Mouse (Mus musculus) heart, postnatal 0 days (tissue): ENCODE results near the gene Ntm. TPM values are rescaled to one million over a fixed set of nuclear protein-coding genes. Genes with fewer than 3 reads are reported as not detected.

ENCODE experiments used
- ATAC-seq: fragments of 200-750 bp; cut with Nextera tagmentation; 2 replicates; pipeline ENCODE4 v1.8.0; 2017; ENCODE audit warnings: low read depth, moderate number of reproducible peaks, moderate library complexity; ENCODE audit not compliant: insufficient read depth
- DNase-seq: peaks from one replicate; pipeline ENCODE4 v3.0.0-alpha.2; 2016; ENCODE audit warnings: low spot score
- H3K27ac ChIP-seq: fragments of 300-500 bp; sonication (generic); 2 replicates; pipeline ENCODE4 v1.5.1; 2014; ENCODE audit warnings: low read depth, mild to moderate bottlenecking
- H3K27me3 ChIP-seq: fragments of 300-500 bp; sonication (generic); 2 replicates; pipeline ENCODE4 v1.6.1; 2014; ENCODE audit warnings: low read length, mixed read lengths; ENCODE audit not compliant: control insufficient read depth, insufficient read depth
- H3K36me3 ChIP-seq: fragments of 300-500 bp; sonication (generic); replicated peaks from 2 replicates; pipeline ENCODE4 v1.6.1; 2014; ENCODE audit warnings: low read length, mixed read lengths; ENCODE audit not compliant: control insufficient read depth, insufficient read depth
- H3K4me1 ChIP-seq: fragments of 300-500 bp; sonication (generic); 2 replicates; pipeline ENCODE4 v1.6.1; 2014; ENCODE audit warnings: antibody characterized with exemption; ENCODE audit not compliant: control insufficient read depth, insufficient read depth
- H3K4me2 ChIP-seq: fragments of 300-500 bp; sonication (generic); 2 replicates; pipeline ENCODE4 v1.6.1; 2014; ENCODE audit warnings: low read depth, mild to moderate bottlenecking, low read length, moderate library complexity
- H3K4me3 ChIP-seq: fragments of 300-500 bp; sonication (generic); 2 replicates; pipeline ENCODE4 v1.5.1; 2014; ENCODE audit warnings: low read depth, low read length
- H3K9ac ChIP-seq: fragments of 300-500 bp; sonication (generic); replicated peaks from 2 replicates; pipeline ENCODE4 v1.6.1; 2014; ENCODE audit warnings: low read depth, low read length, mixed read lengths
- H3K9me3 ChIP-seq: fragments of 300-500 bp; sonication (generic); replicated peaks from 2 replicates; pipeline ENCODE4 v1.6.1; 2016; ENCODE audit warnings: low read length; ENCODE audit not compliant: control insufficient read depth
- CTCF ChIP-seq: IDR thresholded peaks from 2 replicates; pipeline ENCODE4 v1.5.1; 2016; ENCODE audit warnings: antibody characterized with exemption, control low read depth, low read depth
- EP300 ChIP-seq: IDR thresholded peaks from 2 replicates; pipeline ENCODE4 v1.6.1; 2016; ENCODE audit warnings: antibody characterized with exemption, low read depth
- WGBS: fragments of 180-500 bp; shearing (Covaris S2); extraction: QIAGEN DNeasy Blood & Tissue Kit; methylation state at CpG from one replicate; pipeline ENCODE4 v1.1.7; 2014; 5-methylcytosine and 5-hydroxymethylcytosine counted together
- polyA plus RNA-seq: library from polyadenylated mRNA; unstranded; fragments of >200 nt; fragmentation: Nextera tagmentation; extraction: Ambion mirVana; gene quantifications from 2 replicates; pipeline ENCODE4 v1.2.1, GENCODE M21; 2015
- total RNA-seq: library from RNA; depleted of rRNA; stranded (reverse); fragments of >200 nt; gene quantifications from 2 replicates; pipeline ENCODE4 v1.2.3, GENCODE M21; 2014; ENCODE audit warnings: low replicate concordance

The Ntm gene
- total and polyA plus RNA-seq, 2 experiments from 2014 or later: 7.1 to 8.8 TPM

- Histone ChIP-seq H3K4me3 (no peak overlapping the region), H3K9me3 (no peaks in the 10 kb centered on the region), H3K4me1 (no peaks in the 10 kb centered on the region), H3K9ac (no peak overlapping the region), H3K4me2 (no peak overlapping the region), H3K27ac (no peak overlapping the region), H3K27me3 (no peaks in the 10 kb centered on the region), H3K36me3 (no peaks in the 10 kb centered on the region)
- ATAC-seq (no peak), DNase-seq (no peak)
- WGBS: 43% methylated on average over 3 of the region's 3 CpGs
- TF ChIP-seq EP300: no peak
- TF ChIP-seq CTCF: no peak
Observed at GRCm38 (mm10) chr9:29806790-29807189, 156.2 kb downstream of the Ntm start.

- H3K36me3 ChIP-seq: no peaks in the 10 kb centered on the region
- TF ChIP-seq EP300 (no peak), CTCF (no peak)
- H3K27ac ChIP-seq: no peak overlapping the region
- H3K4me2 ChIP-seq: no peak overlapping the region
- H3K27me3 ChIP-seq: no peaks in the 10 kb centered on the region
- no peaks in the 10 kb centered on the region for H3K4me1 ChIP-seq
- ATAC-seq (no peak), DNase-seq (no peak)
- H3K9me3 ChIP-seq: no peaks in the 10 kb centered on the region
- H3K4me3 ChIP-seq: no peak overlapping the region
- H3K9ac ChIP-seq: no peak overlapping the region
- 86% methylated on average over 9 of the region's 9 CpGs for WGBS
Observed at GRCm38 (mm10) chr9:29804483-29804882, 158.5 kb downstream of the Ntm start.

GRCm38 (mm10) chr9:29803738-29804285, 159.1 kb downstream of the Ntm start:
- no peaks in the 10 kb centered on the region for H3K4me1 ChIP-seq
- no peak overlapping the region for H3K9ac ChIP-seq
- 57% methylated on average over 4 of the region's 4 CpGs for WGBS
- H3K4me3 ChIP-seq: no peak overlapping the region
- H3K27me3 ChIP-seq: no peaks in the 10 kb centered on the region
- H3K27ac ChIP-seq: no peak overlapping the region
- no peaks in the 10 kb centered on the region for H3K36me3 ChIP-seq
- TF ChIP-seq CTCF: no peak
- no peak for TF ChIP-seq EP300
- no peak overlapping the region for H3K4me2 ChIP-seq
- DNase-seq (no peak), ATAC-seq (no peak)
- H3K9me3 ChIP-seq: no peaks in the 10 kb centered on the region

DNA sequence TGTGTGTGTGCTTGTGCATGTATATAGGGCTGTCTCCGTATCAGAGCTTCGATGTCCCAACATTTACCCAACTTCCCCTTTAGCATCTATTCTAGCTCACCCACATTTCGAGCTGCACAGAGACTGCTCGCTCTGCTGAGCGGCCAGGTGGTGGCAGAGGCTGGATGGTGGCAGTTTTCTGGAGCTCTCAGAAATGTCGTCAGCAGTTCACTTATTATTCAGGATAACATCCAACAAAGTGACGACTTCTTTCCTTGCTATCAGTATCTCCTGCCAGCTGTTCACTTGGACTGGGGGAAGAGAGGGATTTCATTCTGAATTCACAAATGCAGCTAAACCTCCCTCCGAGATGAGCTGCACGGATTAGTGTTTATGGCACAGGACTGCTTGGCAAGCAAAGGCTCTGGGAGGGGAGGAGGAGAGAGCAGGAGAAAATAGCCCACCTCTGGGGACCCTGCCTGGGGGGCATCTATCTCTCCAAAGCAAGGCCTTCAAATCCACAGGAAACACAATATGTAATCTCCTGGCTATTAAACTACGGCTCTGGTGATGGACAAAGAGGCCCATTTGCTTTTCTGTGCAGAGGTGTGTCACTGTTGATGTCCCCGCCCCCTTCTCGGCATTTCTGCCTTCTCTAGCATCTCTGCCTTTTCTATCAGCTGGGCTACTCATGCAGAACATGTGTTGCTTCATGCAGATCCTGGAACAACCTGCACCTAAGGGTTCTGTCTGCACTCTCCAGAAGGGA, 159.8 kb downstream of the Ntm start:
- DNase-seq (no peak), ATAC-seq (no peak)
- no peak overlapping the region for H3K4me3 ChIP-seq
- no peak overlapping the region for H3K9ac ChIP-seq
- no peak overlapping the region for H3K4me2 ChIP-seq
- no peaks in the 10 kb centered on the region for H3K36me3 ChIP-seq
- TF ChIP-seq EP300 (no peak), CTCF (no peak)
- H3K27me3 ChIP-seq: no peaks in the 10 kb centered on the region
- WGBS: 40% methylated on average over 12 of the region's 12 CpGs
- H3K27ac ChIP-seq: no peak overlapping the region
- H3K9me3 ChIP-seq: no peaks in the 10 kb centered on the region
- H3K4me1 ChIP-seq: no peaks in the 10 kb centered on the region

DNA sequence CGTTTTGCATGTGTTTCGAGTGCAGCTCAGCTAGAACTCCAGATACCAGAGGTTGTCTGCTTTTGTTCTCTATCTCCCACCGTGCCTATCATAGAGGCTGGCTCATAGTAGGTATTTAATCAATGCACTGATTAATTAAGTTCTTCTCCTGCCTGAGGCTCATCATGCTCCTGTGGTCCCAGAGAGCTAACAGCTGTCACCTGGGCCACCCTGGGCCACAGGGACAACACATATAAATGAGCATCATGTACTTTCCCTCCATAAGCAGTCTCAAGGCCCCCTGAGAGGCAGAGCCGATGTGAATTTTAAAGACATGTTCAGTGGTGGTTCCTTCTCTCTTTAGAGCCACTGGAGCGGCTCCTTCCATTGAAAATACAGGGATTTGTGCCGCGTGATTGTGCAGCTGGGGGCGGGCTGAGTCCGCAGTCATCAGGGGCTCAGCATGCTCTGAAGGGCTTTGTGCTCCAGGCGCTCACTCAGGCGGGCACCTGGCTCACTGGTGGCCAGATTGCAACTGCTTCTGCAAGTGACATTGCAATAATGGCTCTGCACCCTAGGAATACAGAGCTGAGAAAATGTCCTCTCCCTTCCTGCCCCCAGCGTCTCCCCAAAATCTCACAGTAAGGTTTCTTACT, 160.8 kb downstream of the Ntm start:
- 47% methylated on average over 12 of the region's 12 CpGs for WGBS

More for the DNA sequence above, 160.8 kb downstream of the Ntm start:
- Histone ChIP-seq H3K4me2 (no peak overlapping the region), H3K9ac (no peak overlapping the region), H3K4me3 (no peak overlapping the region), H3K4me1 (no peaks in the 10 kb centered on the region), H3K27me3 (no peaks in the 10 kb centered on the region), H3K27ac (no peak overlapping the region), H3K36me3 (no peaks in the 10 kb centered on the region), H3K9me3 (no peaks in the 10 kb centered on the region)
- no peak for TF ChIP-seq CTCF
- no peak for TF ChIP-seq EP300
- DNase-seq (no peak), ATAC-seq (no peak)
